Mouse (Mus musculus) layer of hippocampus, adult 9-10 months (tissue): ENCODE data around the gene Rac3.

Experiments used
- DNase-seq: peaks from one replicate; pipeline ENCODE4 v3.0.0; 2022; ENCODE audit warnings: low spot score

Gene Rac3

GRCm38 (mm10) chr11:120706120-120706519 is 15.2 kb upstream of the Rac3 start:
- DNase-seq = no peak

- no peak for DNase-seq
These were observed 14.0 kb upstream of the Rac3 start for GRCm38 (mm10) chr11:120707225-120707624.

- no peak for DNase-seq
These were observed 13.3 kb upstream of the Rac3 start for GRCm38 (mm10) chr11:120707969-120708368.

- no peak for DNase-seq
These were observed 11.7 kb upstream of the Rac3 start for GRCm38 (mm10) chr11:120709551-120709950.

- no peak for DNase-seq
These were observed 10.6 kb upstream of the Rac3 start for GRCm38 (mm10) chr11:120710672-120711071.

- no peak for DNase-seq
These were observed 9.2 kb upstream of the Rac3 start for GRCm38 (mm10) chr11:120711980-120712604.

- DNase-seq = no peak
These were observed 8.3 kb upstream of the Rac3 start for GRCm38 (mm10) chr11:120712771-120713568.

- DNase-seq = peak; percentile 95
These were observed 7.4 kb upstream of the Rac3 start, which contains the start of the genes Cenpx and Lrrc45 for GRCm38 (mm10) chr11:120713580-120714518. Gene Cenpx (minus strand): TSS chr11:120713738. Gene Lrrc45 (plus strand): TSS chr11:120713925.

GRCm38 (mm10) chr11:120714546-120714945 is 6.7 kb upstream of the Rac3 start:
- DNase-seq = no peak

GRCm38 (mm10) chr11:120715131-120715530 is 6.1 kb upstream of the Rac3 start:
- no peak for DNase-seq

- no peak for DNase-seq
These were observed 2.0 kb upstream of the Rac3 start for GRCm38 (mm10) chr11:120719242-120719641.

GRCm38 (mm10) chr11:120719841-120720376 is 1.4 kb upstream of the Rac3 start:
- DNase-seq = no peak

GRCm38 (mm10) chr11:120720450-120720849 is 820 bp upstream of the Rac3 start:
- peak; percentile 65 for DNase-seq

- DNase-seq = no peak
These were observed 879 bp downstream of the Rac3 start for GRCm38 (mm10) chr11:120722067-120722630.

GRCm38 (mm10) chr11:120722761-120723382 is 1.6 kb downstream of the Rac3 start:
- DNase-seq = no peak

- DNase-seq = no peak
These were observed 2.2 kb downstream of the Rac3 start for GRCm38 (mm10) chr11:120723509-120723908.

GRCm38 (mm10) chr11:120726243-120727168 is 5.2 kb downstream of the Rac3 start:
- no peak for DNase-seq

GRCm38 (mm10) chr11:120727169-120727527 is 5.9 kb downstream of the Rac3 start, which contains the start of gene Dcxr:
Gene Dcxr (minus strand): TSS chr11:120727281.
- DNase-seq = peak; percentile 68

- DNase-seq = no peak
These were observed 6.3 kb downstream of the Rac3 start for GRCm38 (mm10) chr11:120727564-120727963.
